Mouse (Mus musculus): ENCODE measurements at regions not wholly inside any gene's neighbourhood (a gene's known extent, or its start where the extent isn't known, plus 50 kb on each side); places are given as distances from the start of the nearest gene placed in this dataset.
"Not testable (repeated sequence)": the region's sequence is repeated elsewhere in the genome, so short reads cannot be mapped to it uniquely, and the experiment has no call there.

DNA sequence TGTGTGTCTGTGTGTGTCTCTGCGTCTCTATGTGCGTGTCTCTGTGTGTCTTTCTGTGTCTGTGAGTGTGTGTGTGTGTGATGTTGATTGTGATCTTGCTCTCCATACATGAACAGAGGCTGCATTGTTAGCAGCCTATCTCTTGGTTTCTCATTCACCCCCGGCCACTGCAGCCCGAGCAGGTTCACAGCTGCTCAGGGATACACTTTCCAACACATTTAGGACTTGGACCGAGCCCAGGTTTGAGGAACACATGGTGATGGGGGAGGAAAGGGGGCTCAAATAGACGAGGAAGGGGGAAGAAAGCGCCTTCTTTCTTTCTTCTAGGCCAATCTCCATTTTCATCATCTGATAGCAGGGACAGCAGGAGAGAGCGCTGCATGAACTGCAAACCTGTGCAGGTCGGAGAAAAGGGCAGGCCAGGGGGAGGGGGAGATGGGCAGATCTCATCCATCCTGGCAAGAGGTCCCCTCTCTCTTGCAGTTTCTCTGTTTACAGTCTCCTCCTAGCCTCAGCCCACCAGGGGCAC is 123.2 kb downstream of the Zfp36l1 start:
- no peak for DNase-seq

DNA sequence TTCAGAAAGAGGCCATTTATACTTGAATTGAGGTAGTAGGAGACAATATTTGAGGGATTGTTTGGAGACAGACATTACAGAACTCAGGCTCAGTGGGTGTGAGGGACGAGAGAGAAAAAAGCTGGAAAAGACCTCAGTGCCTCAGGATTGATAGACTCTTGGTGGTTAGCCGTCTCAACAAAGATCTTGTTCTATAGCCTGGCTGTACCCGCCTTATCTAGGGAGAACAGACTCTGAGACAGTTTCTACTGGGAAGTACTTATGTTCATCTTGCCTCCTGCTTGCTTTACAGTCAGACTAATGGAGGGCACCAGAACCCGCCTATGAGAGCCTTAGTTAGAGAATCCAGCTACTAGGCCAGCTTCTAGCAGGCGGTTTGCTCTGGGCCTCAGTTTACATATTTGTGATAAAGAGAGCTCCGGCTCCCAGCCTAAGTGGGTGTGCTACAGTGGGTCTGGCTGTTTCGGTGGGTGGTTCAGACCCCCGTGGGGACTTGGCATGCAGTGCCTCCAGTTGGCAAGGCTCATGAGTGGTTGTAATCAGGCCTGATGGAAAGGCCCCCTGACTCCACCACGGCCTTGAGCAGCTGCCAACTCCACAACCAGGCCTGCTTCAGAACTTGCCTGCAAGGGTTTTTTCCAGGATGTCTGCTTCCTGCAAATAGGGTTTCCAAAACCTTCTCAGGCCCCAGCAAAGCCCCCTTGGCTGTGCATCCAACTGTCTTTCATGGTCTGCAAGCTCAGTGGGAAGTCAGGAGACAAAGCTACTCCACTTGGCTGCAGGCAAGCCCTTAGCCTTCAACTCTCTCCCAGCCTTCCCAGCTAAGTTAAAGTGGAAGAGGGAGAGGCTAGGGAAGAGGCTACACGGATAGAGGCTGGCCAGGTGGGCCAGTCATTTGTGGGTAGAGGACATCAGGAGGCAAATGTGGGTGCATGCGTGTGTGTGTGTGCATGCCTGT is 124.1 kb downstream of the Zfp36l1 start:
- DNase-seq, result no peak

DNA sequence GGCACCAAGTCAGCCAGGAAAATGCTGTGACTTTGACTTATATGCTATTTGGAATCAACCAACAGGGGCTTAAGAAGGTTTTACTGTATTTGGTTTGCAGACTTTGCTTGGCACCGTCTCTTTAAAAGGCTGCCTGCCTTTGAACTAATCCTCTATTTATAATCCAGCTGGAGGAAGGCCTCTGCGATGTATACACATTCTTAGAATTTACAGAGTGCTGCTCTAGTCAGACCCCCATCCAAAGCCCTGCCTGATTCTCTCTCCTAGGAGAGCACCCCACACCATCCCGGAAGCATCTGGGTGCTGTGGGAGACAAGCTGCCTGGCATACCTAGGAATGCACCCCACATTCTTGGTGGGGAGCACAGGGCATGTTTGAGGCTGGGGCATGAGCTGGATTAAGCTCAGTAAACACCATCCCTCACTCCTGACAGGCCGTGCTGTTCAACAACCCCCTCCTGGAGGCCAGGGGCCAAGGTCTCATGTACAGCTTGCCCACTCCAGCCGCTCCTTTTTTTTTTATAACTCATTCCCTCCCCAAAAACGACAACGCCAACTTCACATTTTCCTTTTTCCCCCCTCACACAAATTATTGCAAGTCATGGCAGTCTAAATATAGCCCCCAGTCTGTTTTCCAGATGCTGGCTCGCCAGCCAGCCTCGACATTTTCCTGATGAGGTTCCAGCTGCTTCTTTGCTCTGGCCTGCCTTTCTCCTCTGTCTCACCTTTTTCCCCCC is 126.4 kb downstream of the Zfp36l1 start:
- no peak for DNase-seq

DNA sequence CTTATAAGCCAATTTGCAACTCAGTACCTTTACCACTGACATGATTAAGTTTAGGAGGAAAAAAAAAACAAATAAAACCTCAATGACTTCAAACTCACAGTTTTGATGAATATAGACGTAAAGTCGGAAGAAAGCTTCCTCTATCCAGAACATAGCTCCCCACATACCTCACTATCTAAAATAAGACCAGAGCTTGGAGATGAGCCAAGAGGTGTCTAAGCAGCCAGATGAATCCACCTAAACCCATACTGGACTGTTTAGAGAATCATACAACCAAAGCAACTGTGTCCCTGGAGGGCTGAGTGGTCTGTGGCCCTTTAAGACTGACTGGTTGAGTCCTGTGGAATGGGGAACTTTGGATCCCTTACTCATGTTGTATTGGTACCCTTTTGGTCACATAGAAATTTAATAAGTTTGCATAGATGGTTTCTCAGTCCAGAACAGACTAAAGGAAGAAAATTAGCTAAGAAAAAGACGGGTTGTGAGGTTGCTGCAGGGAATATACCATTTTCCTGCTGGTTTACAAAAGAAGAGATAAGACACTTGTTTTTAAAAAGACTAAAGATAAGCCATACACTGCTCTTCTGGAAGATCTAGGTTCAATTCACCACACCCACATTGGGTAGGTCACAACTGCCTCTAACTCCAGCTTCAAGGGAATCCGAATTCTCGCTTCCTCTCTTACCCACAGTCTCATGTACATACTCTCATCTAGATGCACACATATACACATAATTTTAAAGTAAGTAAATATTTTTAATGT is 127.6 kb downstream of the Zfp36l1 start:
- no peak for DNase-seq

DNA sequence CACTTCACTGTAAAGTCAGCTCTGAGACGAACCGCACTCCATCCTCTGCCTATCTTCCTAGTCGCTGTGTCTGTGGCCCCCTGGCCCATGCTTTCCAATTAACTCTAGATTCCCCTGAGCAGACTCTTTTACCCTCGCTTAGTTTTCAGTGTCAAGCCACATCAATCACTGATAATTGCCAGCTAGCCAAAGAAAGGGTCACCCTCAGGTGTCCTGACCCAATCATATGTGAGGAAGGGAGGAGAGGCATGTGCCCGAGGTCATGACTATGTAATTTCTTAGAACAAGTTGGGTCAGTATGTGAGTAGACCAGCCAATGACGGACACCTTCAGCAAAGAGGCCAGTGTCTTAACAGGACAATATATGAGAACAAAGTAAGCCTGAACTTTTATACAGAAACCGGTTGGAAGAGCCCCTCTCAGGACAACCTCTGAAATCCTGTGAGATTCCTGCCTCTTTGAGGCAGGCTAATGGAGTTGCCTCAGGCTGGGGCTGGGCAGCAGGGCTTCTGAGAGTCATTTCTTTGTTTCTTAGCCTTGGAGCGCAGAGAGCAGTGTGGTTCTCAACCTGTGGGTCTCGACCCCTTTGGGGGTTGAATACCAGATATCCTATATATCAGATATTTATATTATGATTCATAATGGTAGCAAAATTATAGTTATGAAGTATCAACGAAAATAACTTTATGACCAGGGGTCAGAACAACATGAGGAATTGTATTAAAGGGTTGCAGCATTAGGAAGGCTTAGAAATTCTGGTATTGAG is 128.6 kb downstream of the Zfp36l1 start:
- no peak for DNase-seq

DNA sequence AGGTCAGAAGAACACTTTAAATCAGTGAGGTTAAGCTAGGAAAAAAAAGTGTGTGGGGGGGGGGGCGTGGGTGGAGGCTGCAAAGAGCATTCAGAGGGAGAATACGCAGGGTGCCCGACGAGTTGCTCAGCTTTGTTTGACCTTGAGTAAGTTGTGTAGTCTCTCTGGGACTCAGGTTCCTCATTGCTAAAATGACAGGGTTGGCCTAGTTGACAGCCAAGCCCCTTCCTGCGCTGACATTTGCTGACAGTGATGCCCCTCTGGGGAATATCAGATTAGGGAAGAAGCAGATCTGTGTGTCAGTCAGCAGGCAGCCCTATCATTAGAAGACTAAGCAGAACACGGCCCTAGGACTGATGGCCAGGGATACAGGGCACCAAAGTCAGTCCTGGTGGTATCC is 129.6 kb downstream of the Zfp36l1 start:
- DNase-seq, result no peak

DNA sequence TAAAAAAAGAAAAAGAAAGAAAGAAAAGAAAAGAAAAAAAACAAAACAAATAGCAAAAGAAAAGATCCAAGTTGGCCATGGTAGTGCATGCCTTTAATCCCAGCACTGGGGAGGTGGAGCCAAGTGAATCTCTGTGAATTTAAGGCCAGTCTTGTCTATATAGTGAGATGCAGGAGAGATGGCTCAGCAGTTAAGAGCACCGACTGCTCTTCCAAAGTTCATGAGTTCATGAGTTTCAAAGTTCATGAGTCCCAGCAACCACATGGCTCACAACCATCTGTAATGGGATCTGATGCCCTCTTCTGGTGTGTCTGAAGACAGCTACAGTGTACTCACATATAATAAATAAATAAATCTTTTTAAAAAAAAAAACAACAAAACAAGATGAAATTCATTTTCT is 130.3 kb downstream of the Zfp36l1 start:
- DNase-seq, result not testable (repeated sequence)

DNA sequence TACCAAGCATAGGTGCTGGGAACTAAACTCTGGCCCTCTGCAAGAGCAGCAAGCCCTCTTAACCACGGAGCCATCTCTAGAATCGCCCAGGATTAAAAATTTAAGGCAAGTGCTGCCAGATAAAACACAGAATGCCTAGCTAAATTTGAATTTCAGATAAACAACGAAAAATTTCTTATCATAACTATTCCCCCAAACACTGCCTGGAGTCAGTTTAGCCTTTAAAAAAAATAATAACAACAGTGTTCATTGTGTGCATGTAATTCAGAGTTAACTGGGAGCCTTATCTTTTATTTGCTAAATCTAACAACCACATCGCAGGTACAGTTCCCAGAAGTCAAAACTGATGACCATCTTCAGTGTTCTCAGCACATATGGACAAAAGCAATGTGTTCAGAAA is 132.1 kb downstream of the Zfp36l1 start:
- DNase-seq, result no peak

DNA sequence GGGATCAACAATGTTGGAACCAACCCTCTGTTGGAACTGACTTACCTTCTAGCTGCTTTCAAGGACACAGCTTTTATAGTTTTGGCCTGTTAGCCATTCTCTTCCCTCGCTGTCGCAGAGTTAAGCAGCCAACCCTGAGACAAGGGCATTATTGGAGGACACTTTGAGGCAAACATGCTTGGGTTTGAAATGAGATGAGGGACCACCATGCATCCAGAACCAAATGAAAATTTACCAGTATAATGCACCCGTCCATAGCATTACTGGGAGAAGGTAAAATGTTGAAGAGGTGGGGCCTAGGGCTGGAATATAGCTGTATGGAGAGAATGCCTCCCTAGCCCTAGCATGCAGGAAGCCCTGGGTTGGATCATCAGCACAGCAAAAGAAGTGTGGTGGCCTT is 135.7 kb downstream of the Zfp36l1 start:
- DNase-seq, result no peak

DNA sequence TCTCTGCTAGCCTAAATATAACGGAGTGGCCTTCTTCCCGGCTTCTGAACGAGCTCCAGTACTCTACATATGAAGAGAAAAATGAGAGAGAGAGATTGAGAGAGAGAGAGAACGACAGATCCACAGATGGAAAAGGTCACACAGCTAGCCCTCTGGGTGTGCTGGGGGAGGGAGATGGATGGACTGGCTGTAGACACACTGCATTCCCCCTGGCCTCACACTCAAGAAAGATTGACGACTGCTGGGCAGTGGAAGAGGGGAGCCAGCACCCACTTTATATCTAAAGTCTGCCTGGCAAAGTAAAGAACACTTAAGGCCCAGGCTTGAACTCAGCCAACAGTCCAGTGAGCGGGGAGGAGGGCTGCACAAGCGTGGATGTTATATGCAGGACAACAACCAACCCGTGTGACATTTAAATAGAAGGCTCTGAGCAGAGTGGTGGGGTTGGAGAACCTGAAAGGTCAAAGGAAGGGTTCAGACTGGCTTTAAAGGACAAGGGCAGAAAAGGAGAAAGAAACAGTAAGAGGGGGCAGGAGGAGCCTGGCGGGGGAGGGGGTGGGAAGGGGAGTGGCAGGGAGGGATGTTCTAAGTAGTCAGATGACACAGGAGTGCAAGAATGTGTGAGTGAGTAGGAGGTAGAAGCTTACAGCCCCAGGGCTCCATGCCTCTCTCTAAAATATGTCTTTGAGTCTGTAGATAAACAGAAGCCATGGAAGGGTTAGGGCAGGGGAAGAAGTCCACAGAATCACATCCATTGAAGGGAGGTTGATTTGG is 137.2 kb downstream of the Zfp36l1 start:
- DNase-seq, result no peak

DNA sequence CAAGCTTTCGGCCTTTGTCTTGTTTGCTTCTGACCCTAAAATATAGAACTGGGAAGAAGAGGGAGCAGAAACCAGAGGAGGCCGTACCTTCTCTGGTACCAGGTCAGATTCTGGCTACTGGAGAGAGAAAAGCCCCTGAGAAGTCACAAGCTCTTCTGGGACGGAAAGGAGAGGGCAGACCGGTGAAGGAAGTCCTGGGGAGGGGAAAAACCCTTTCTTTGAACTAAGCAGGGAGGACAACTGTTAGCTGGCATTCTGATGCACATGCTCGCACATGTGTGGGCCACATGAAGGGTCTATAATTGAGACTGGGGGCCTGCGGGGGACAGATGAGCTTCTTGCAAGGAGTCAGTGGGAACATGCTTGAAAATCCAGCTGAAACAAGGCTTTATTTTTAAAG is 137.8 kb downstream of the Zfp36l1 start:
- no peak for DNase-seq

DNA sequence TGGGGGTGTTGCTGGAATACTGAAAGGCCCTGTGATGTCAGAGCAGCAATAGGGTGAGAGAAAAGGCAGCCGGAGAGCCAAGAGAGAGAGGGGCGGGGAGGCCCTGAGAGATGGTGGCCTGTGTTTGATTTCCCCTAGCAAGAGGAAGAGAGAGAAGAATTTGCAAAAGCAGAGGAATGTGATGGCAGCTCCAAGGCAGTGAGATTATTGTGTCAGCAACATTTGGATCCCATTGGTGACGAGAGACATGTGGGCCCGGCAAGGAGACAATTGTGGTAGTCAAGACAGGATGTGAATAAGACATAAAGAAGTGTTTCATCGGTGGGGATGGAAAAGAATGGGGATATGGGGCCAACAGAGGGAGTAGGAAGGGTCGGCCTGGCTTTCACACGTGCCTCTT is 138.3 kb downstream of the Zfp36l1 start:
- DNase-seq, result no peak

DNA sequence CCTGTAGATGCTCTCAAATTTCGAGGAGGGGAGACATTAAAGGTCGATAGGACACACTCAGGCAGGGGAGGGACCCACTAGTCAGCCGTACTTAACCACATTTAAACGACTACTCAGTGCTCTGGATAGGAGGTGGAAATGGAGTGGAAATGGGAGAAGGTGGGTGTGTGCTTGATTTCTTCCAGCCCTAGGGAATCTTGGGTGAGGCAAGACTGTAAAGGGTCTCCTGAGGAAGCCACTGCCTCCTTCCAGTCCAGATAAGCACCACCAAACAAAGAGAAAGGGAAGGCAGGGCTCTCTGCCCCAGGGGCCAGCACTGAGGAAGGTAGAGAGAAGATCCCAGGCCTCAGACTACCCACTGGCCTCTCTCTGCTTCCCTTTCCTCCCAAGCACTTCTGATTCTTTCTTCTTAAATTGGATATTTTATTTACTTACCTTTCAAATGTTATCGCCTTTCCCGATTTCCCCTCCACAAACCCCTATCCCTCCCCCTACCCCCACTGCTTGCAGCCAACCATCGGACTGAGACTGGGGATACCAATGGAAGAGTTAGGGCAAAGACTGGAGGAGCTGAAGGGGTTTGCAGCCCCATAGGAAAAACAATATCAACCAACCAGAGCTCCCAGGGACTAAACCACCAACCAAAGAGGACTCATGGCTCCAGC is 139.1 kb downstream of the Zfp36l1 start:
- DNase-seq, result no peak

DNA sequence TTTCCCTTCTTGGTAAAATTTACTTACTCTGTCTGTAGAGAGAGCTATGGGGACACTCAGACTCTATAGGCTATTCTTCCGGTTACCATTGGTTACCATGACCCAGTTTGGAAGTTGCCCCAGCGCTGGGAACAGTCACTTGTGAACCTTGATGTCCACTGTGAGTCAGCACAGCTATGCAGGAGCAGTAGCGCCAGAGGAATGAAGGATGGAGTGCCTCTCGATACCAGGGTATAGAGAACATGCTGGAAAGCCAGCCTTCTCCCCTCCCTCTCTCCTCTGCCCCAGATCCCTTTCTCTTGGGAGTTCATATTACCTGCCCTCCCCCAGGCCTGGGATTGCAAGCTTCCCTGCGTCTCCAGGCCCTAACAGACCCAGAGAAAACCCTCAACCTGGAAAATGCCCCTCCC is 141.8 kb downstream of the Zfp36l1 start:
- DNase-seq, result no peak

DNA sequence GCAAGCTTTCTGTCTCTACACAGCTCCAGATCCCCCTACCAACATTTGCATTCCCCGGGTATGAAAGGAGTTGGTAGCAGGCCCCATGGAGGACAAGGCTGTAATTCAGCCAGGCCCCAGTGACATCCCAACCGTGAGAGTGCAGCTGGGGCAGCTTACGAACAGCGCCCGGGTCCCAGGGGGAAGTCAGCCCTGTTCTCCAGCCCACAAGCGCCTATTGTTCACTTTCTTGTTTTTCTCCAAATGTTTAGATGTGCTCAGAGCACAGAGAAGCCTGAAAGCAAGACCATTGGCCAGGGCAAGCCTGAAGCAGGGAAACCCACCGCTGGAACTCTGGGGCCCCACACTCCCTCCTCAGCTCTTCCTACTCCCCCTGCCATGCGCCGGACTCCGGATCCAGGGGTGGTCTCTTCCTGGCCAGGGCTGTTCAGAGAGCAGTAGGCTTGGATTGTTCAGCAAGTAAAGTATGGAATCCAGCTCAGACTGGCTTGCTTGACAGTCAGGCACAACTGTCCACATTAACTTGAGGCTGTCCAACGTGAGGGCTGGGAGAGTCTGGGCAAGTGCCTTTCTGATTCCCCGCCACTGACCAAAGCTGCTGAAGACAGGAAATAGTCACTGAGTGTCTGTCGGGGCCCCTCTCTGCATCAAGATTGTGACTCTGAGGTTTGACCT is 142.4 kb downstream of the Zfp36l1 start:
- no peak for DNase-seq

DNA sequence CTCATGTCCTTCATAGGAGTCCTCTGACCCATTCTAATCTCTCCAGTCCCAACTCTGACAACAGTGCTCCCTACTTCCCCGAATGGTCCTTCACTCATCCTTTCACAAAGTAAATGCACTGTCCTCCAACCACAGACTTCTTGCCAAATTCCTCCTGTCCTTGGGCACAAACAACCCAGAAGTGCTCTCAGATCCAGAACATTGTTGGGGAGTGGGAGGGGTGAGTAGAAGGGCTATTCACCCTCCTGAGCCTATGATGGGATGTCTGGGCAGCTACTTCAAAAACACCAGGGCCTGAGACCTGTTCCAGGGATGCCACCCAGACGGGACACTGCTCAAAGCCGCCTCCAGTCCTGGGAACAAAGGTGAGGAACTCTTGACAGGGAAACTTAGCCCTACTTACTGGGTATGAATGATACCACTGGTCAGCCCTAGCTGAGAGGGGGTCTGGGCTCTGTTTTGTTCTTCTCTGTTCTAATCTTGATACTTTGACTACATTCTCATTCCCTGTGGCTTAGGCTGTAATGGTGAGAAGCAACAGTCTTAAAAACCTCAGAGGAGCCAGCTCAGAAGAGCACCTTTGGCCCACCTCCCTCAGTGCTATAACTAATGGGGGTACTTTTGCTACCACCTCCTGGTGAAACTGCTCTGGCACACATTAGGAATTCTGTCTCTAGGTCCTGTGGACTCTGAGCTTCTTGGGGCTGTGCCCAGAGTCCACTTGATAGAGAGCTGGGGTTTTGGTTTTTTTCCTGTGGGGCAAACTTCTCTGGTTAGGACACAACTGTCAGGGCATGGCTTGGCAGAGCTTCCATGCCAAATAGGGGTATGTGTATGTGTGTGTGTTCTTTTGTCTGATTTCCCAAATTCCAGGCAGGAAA is 143.2 kb downstream of the Zfp36l1 start:
- no peak for DNase-seq

DNA sequence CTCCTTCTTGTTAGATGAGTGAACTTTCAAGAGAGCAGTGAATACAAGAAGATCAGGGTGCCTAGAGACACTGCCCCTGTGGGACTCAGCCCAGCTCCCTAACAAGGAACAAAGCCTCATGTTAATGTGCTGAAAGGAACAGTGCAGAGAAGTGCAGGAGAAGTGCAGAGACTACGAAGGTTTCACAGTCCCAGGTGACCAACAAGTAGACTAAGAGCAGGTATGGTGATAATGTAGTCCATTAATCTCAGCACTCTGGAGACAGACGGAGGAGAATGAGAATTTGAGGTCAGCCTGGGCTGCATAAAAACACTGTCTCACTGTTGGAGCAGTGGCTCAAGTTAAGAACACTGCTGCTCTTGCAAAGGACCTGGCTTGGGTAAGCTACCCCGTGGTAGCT is 144.1 kb downstream of the Zfp36l1 start:
- DNase-seq, result no peak

DNA sequence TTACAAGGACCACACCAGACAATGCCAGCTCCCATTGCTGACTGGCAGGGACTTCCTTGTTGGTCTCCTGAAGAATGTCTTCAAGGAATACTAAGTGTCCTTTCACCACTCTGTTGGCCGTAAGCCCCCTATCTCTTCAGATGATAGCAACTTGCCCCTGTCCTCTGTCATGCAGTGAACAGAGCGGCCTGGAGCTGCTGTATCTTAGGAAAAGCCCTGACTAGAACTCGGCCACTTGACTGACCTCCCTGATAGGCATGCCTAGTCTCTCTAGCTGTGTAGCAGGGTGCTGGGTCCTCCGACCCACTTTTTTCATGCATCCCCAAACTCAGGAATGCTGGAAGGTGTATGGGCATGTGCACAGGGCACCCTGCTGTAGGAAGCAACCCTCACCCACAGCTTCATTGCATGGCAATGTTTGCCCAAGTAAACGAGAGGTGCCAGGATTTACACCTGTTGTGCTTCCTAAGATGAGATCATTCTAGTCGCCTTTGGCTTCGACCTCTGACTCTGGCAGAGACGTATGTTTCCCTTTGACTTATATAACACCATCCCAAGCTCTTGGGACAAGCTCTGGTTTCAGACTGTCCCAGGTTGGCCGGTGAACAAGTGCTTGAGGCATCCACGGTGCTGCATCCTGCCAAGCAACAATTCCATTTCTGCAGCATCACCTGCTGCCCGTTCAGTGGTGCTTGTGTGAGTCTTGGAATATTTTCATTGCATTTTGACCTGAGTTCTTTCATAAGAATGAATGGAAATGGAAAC is 145.1 kb downstream of the Zfp36l1 start:
- DNase-seq, result peak; percentile 28 to 35

Data from cerebellum, postnatal 36 days (tissue).